Mouse (Mus musculus): ENCODE results near the gene Dpf3.

GRCm38 (mm10) chr12:83506543-83506942, 19.0 kb upstream of the Dpf3 start:
- TF ChIP-seq TAL1 (IDR thresholded peaks at IDR 0.05; ENCODE audit: low read length) (no peak), GATA1 (IDR thresholded peaks at IDR 0.05; ENCODE audit: low read length) (no peak)

Data from erythroblast, embryonic 14.5 days (primary cell).